Mouse (Mus musculus) kidney, embryonic 15.5 days (tissue): ENCODE measurements around the gene Dhdds. TPM values are rescaled to one million over a fixed set of nuclear protein-coding genes. Genes with fewer than 3 reads are reported as not detected.

Experiments
- ATAC-seq: fragments of 200-750 bp; cut with Nextera tagmentation; replicated peaks from 2 replicates; pipeline ENCODE4 v1.8.0; 2017; ENCODE audit warnings: moderate TSS enrichment; ENCODE audit not compliant: low FRiP score
- H3K27ac ChIP-seq: fragments of 300-500 bp; sonication (generic); 2 replicates; pipeline ENCODE4 v1.5.1; 2015; ENCODE audit warnings: mild to moderate bottlenecking, inconsistent platforms
- H3K27me3 ChIP-seq: fragments of 300-500 bp; sonication (generic); 2 replicates; pipeline ENCODE4 v1.6.1; 2015; ENCODE audit warnings: inconsistent platforms
- H3K36me3 ChIP-seq: fragments of 300-500 bp; sonication (generic); 2 replicates; pipeline ENCODE4 v1.6.1; 2015; ENCODE audit warnings: inconsistent platforms
- H3K4me1 ChIP-seq: fragments of 300-500 bp; sonication (generic); 2 replicates; pipeline ENCODE4 v1.6.1; 2015; ENCODE audit warnings: inconsistent platforms
- H3K4me2 ChIP-seq: fragments of 300-500 bp; sonication (generic); 2 replicates; pipeline ENCODE4 v1.6.1; 2015; ENCODE audit warnings: moderate library complexity, mild to moderate bottlenecking, inconsistent platforms
- H3K4me3 ChIP-seq: fragments of 300-500 bp; sonication (generic); replicated peaks from 2 replicates; pipeline ENCODE4 v1.5.1; 2015; ENCODE audit warnings: mild to moderate bottlenecking, inconsistent platforms
- H3K9ac ChIP-seq: fragments of 300-500 bp; sonication (generic); 2 replicates; pipeline ENCODE4 v1.6.1; 2015; ENCODE audit warnings: mild to moderate bottlenecking, inconsistent platforms
- H3K9me3 ChIP-seq: fragments of 300-500 bp; sonication (generic); replicated peaks from 2 replicates; pipeline ENCODE4 v1.6.1; 2016; ENCODE audit warnings: inconsistent platforms
- WGBS: fragments of 180-500 bp; shearing (Covaris S2); methylation state at CpG from one replicate; pipeline ENCODE4 v1.1.7; 2015; ENCODE audit warnings: mixed read lengths; 5-methylcytosine and 5-hydroxymethylcytosine counted together
- polyA plus RNA-seq: library from polyadenylated mRNA; unstranded; fragments of >200 nt; fragmentation: Nextera tagmentation; extraction: Ambion mirVana; gene quantifications from 2 replicates; pipeline ENCODE4 v1.2.1, GENCODE M21; 2015

Gene Dhdds
- polyA plus RNA-seq, 1 experiment from 2014 or later = 47.4 TPM

DNA sequence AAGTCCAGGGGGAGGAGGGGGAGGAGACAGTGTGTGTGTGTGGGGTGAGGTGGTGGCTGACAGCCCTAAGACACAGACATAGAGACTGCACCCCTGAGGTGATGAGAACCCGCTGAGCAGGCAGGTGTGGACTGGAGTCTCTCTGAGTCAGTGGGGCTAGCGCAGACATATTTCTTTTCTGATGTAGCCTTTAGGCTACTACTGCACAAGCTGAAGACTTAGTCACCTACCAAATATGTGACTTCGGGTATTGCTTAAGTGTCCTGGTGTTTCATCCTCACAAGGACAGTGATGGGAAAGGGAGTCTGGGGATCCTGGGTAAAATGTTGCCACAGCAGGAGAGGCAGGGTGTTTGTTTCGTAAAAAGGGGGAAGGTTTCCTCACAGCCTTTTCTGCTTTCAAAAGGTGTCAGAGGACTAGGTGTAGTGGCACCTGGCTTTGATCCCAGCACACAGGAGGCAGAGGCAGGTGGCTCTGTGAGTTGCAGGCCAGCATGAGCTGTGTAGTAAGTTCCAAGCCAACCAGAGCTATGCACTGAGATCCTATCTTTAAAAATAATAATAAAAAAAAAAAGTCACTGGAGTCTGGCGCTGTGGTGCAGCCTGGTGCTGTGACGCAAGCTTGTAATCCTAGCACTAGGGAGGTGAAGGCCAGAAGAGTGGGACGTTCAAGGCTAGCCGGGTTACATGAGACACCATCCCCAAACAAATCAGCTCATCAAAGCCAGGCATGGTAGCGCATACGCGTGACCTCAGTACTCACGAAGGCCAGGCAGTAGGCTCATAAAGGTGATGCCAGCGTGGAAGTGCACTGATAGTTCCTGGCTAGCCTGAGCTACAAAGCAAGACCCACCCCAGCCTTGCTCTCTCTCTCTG is 60.1 kb downstream of the Dhdds start:
- no peak for ATAC-seq
- no peak overlapping the region for H3K4me2 ChIP-seq
- no peak overlapping the region for H3K27ac ChIP-seq
- no peaks in the 10 kb centered on the region for H3K27me3 ChIP-seq
- no peak overlapping the region for H3K4me3 ChIP-seq
- 60% methylated on average over 13 of the region's 13 CpGs for WGBS
- H3K9me3 ChIP-seq = no peaks in the 10 kb centered on the region
- H3K9ac ChIP-seq = no peak overlapping the region
- H3K36me3 ChIP-seq = no peaks in the 10 kb centered on the region
- H3K4me1 ChIP-seq = 0 out of 2 replicates have a peak, but pooled peaks cover 3% of the 10 kb centered on the region

DNA sequence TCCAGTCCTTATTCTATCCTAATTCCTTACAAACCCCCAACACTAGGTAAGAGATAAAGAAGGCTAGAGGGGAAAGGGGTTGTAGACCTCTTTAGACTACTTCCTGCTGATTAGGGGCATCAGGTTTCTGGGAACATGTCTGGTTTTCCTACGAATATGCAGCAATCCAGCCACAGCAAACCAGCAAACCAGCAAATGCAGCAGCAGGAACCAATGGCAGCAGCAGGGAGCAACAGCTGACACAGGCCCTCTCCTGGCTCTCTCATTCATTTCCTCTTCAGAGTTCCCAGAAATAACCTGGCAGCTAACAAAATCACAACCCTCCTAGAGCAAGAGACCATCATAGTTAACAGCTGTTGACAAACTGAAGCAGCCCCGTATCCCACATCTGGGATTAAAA is 62.6 kb downstream of the Dhdds start:
- no peak for ATAC-seq
- Histone ChIP-seq H3K4me2 (no peak overlapping the region), H3K27ac (no peak overlapping the region), H3K4me3 (no peak overlapping the region), H3K4me1 (0 out of 2 replicates have a peak, but pooled peaks cover 3% of the 10 kb centered on the region), H3K9ac (no peak overlapping the region), H3K36me3 (no peaks in the 10 kb centered on the region), H3K9me3 (no peaks in the 10 kb centered on the region), H3K27me3 (no peaks in the 10 kb centered on the region)
- WGBS = 47% methylated on average over 2 of the region's 2 CpGs

DNA sequence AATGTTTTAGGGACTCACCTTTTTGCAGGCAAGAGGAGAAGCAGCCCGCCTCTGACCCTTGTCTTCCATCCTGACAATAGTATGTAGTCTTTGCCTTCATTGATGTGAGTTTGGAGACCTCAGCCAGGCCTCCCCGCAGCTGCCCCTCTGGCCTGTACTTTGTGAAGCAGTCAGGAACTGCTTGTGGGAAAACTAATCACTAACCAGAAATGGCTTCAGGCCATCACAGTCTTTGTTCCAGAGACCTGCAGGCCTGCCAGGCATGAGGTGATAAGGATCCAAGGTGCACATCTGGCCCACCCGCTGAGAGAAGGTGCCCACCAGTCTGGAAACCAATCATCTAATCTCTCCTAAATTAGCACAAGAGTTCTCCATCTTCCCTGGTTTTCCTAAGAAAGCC is 68.9 kb downstream of the Dhdds start:
- H3K4me1 ChIP-seq = peaks cover 18% of the 10 kb centered on the region
- no peaks in the 10 kb centered on the region for H3K36me3 ChIP-seq
- no peak overlapping the region for H3K4me2 ChIP-seq
- no peak overlapping the region for H3K9ac ChIP-seq
- H3K4me3 ChIP-seq = no peak overlapping the region
- WGBS = 77% methylated on average over 3 of the region's 3 CpGs
- H3K9me3 ChIP-seq = no peaks in the 10 kb centered on the region
- no peak for ATAC-seq
- H3K27ac ChIP-seq = no peak overlapping the region
- no peaks in the 10 kb centered on the region for H3K27me3 ChIP-seq

DNA sequence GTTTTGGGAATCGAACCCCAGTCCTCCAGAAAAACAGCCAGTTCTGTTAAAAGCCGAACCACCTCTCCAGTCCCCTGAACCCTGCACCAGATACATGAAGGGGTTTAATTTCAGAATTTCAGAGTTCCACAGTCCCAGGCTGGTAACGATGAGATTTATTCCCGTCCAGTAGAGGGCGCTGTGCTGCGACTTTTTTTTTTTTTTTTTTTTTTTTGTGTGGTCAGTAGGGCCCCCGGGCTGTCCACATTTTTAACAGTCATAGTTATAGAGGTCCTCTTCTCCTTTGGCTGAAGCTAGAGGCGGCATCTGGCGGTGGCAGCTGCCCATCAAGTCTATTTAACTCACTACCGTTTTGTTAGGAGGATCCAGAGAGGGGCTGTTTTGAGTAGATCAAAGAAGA is 69.4 kb downstream of the Dhdds start:
- H3K4me1 ChIP-seq = peaks cover 18% of the 10 kb centered on the region
- no peak overlapping the region for H3K4me2 ChIP-seq
- H3K27me3 ChIP-seq = no peaks in the 10 kb centered on the region
- ATAC-seq = no peak
- no peak overlapping the region for H3K4me3 ChIP-seq
- no peak overlapping the region for H3K9ac ChIP-seq
- no peaks in the 10 kb centered on the region for H3K36me3 ChIP-seq
- 17% methylated on average over 10 of the region's 10 CpGs for WGBS
- H3K27ac ChIP-seq = no peak overlapping the region
- H3K9me3 ChIP-seq = no peaks in the 10 kb centered on the region

DNA sequence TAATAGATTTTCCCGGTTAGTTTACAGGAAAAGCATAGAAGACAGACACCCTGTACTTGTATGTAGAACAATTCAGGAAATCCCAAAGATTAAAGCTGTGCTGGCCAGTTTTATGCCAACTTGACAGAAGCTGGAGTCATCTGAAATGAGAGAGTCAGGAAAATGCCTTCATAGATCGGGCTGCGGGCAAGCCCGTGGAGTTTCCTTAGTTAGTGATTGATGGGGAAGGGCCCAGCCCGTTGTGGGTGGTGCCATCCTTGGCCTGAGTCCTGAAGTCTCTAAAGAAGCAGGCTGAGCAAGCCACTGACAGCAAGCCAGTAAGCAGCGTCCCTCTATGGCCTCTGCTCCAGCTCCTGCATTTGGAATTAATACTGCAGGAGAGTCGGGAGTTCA is 71.4 kb downstream of the Dhdds start:
- Histone ChIP-seq H3K4me3 (peak overlapping the region; percentile 16; the same call in 1 of the 2 replicates), H3K4me1 (peaks cover 18% of the 10 kb centered on the region), H3K27ac (peak overlapping the region; percentile 78), H3K27me3 (no peaks in the 10 kb centered on the region), H3K9me3 (no peaks in the 10 kb centered on the region), H3K9ac (0 out of 2 replicates have a peak overlapping the region, but pooled peaks have one; percentile 17), H3K36me3 (no peaks in the 10 kb centered on the region), H3K4me2 (peak overlapping the region; percentile 46)
- 15% methylated on average over 7 of the region's 7 CpGs for WGBS
- ATAC-seq = no peak

DNA sequence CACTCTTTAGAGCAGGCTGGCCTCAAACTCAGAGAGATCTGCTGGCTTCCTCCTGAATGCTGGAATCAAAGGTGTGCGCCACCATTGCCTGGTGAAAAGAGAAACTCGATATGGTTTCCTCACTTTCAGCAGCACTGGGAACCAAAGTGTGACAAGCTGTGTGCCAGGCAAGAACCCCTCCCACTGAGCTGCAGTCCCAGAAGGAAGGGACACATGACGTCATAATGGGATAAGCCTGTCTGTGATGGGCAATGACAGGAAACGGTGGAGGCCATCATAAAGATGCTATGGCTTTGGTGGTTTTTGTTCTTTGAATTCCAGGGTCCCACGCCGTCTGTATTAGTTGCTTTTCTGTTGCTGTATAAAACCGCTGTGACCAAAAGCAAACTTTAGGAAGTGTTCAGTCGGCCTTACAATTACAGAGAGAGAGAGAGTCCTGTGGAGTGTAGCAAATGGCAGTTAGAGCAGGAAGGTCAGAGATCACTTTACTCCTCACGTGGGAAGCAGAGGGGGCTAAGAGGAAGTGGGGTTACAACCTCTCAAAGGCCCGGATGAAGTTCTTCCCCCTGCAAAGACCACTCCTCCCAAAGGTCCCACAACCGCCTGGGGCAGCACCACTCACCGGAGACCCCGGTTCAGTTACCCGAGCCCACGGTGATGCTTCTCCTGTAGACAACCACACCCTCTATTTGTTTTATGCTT is 72.0 kb downstream of the Dhdds start:
- Histone ChIP-seq H3K4me2 (peak overlapping the region; percentile 46), H3K4me1 (peaks cover 18% of the 10 kb centered on the region), H3K9ac (0 out of 2 replicates have a peak overlapping the region, but pooled peaks have one; percentile 17), H3K4me3 (peak overlapping the region; percentile 16), H3K27me3 (no peaks in the 10 kb centered on the region), H3K9me3 (no peaks in the 10 kb centered on the region), H3K36me3 (no peaks in the 10 kb centered on the region), H3K27ac (peak overlapping the region; percentile 78)
- ATAC-seq = 0 out of 2 replicates have a peak, but pooled peaks have one; percentile 25
- WGBS = 24% methylated on average over 15 of the region's 15 CpGs

DNA sequence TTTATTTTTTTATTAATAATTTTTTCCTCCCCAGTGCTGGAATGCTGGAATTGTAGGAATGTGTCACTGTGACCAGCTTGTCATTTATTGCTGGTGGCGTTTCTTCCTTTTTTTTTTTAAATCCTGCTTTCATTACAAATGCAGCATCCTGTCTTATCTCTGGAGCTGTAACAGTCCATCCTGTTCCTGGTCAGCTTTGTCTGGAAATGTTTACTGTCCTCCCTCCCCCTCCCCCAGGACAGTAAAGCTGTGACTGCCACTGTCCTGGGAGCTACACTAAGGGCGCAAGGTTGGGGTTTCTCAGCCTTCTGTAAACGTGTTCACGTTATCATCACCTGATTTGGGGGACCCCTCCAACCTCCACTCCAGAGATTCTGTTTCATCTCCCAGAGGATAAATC is 75.5 kb downstream of the Dhdds start:
- ATAC-seq = no peak
- WGBS = 69% methylated on average over 4 of the region's 4 CpGs
- H3K4me1 ChIP-seq = peaks cover 12% of the 10 kb centered on the region
- no peak overlapping the region for H3K4me3 ChIP-seq
- no peak overlapping the region for H3K9ac ChIP-seq
- no peak overlapping the region for H3K27ac ChIP-seq
- no peak overlapping the region for H3K4me2 ChIP-seq
- no peaks in the 10 kb centered on the region for H3K36me3 ChIP-seq
- no peaks in the 10 kb centered on the region for H3K9me3 ChIP-seq
- H3K27me3 ChIP-seq = no peaks in the 10 kb centered on the region

DNA sequence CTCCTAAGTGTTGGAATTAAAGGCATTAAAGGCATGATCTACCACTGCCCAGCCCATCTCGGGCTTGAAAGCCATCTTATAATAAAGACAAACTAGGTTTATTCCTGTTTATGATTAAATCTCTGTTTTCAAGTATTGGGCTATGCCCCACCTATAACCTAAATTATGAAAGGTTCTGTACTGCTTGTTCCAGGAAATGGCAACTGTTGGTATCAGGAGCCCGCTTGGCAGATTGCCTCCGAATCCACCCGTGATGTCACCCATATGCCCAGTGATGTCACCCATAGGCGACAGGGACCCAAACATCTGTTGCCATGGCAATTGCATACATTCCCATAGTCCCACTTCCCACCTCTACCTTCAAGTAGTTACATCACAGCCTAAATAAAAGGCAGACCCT is 77.0 kb downstream of the Dhdds start:
- Histone ChIP-seq H3K4me2 (no peak overlapping the region), H3K9ac (no peak overlapping the region), H3K36me3 (no peaks in the 10 kb centered on the region), H3K27me3 (no peaks in the 10 kb centered on the region), H3K4me1 (peaks cover 5% of the 10 kb centered on the region), H3K9me3 (no peaks in the 10 kb centered on the region), H3K27ac (no peak overlapping the region), H3K4me3 (no peak overlapping the region)
- no peak for ATAC-seq
- WGBS = 91% methylated on average over 5 of the region's 5 CpGs

Other genes with a start within 250 kb of the Dhdds start
- 33.5 and 36.1 TPM in 2 replicates for gene Arid1a, start 244.1 kb downstream of the Dhdds start, polyA plus RNA-seq
- 44.5 and 47.5 TPM in 2 replicates for gene Rps6ka1, start 113.1 kb downstream of the Dhdds start, polyA plus RNA-seq
- 2,667 and 2,783 TPM in 2 replicates for gene Hmgn2, start 32.3 kb downstream of the Dhdds start, polyA plus RNA-seq
- gene Lin28a, start 17.9 kb upstream of the Dhdds start, polyA plus RNA-seq = 0.17 and 0.18 TPM in 2 replicates
- not detected in 2 replicates for gene Zfp683, start 52.9 kb upstream of the Dhdds start, polyA plus RNA-seq
- 3.9 and 4.4 TPM in 2 replicates for gene Crybg2, start 59.9 kb upstream of the Dhdds start, polyA plus RNA-seq
- gene Cd52, start 94.2 kb upstream of the Dhdds start, polyA plus RNA-seq = 12.0 and 12.2 TPM in 2 replicates
- gene Ubxn11, start 101.7 kb upstream of the Dhdds start, polyA plus RNA-seq = 10.5 and 11.1 TPM in 2 replicates
- 395 and 412 TPM in 2 replicates for gene Sh3bgrl3, start 127.9 kb upstream of the Dhdds start, polyA plus RNA-seq
- 106 and 125 TPM in 2 replicates for gene Cep85, start 186.2 kb upstream of the Dhdds start, polyA plus RNA-seq
- gene Gm7534, start 202.1 kb upstream of the Dhdds start, polyA plus RNA-seq = 0.24 and 0.30 TPM in 2 replicates
- gene Catsper4, start 226.5 kb upstream of the Dhdds start, polyA plus RNA-seq = 0.30 and 0.55 TPM in 2 replicates
- 7.3 and 8.3 TPM in 2 replicates for gene Cnksr1, start 237.5 kb upstream of the Dhdds start, polyA plus RNA-seq
- 0.26 and 0.68 TPM in 2 replicates for gene E130218I03Rik, start 242.7 kb upstream of the Dhdds start, polyA plus RNA-seq
- gene Zfp593, start 244.7 kb upstream of the Dhdds start, polyA plus RNA-seq = 15.6 and 15.8 TPM in 2 replicates
- not detected in 2 replicates for gene Gm30191, start 246.0 kb upstream of the Dhdds start, polyA plus RNA-seq